Mouse (Mus musculus) right cerebral cortex, adult 2 months (tissue): ENCODE data around the gene Secisbp2.
"Not testable (repeated sequence)": the region's sequence is repeated elsewhere in the genome, so short reads cannot be mapped to it uniquely, and the experiment has no call there.

Experiments used
- DNase-seq, 2 experiments: peaks; one replicate each; pipeline ENCODE4 v3.0.0; 2021 to 2022; ENCODE audit warnings: low spot score in 2 of 2

The Secisbp2 gene

DNA sequence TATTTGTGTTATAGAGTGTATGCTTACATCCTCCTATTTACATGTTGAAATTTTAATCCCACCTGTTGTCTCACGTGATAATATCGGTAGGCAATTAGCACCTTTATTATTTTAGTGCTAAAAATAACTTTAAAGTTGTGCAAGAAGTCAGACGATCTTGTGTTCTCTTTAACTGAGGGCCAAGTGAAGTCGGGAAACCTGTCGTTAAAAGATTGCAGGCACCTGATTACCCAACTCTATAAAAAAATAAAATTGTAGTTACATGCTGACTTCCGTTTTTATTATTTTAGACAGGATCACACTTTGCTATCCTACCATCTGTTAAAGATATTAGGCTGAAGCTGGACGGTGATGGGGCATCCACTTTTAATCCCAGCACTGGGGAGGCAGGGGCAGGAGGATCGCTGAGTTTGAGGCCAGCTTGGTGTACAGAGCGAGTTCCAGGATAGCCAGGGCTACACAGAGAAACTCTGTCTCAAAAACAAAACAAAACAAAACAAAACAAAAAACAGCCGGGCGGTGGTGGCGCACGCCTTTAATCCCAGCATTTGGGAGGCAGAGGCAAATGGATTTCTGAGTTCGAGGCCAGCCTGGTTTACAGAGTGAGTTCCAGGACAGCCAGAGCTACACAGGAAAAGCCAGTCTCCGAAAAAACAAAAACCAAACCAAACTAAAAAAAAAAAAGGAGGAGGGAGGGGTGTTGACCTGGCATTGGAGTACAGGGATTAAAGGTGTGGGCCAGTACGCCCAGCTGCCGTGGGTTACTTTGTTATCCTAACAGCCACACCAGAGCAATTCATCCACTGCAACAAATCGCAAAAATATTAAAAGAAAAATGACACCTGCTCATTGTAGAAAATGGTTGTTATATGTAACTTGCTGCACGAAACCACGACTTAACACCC, 7.3 kb upstream of the Secisbp2 start:
- no peak for DNase-seq

DNA sequence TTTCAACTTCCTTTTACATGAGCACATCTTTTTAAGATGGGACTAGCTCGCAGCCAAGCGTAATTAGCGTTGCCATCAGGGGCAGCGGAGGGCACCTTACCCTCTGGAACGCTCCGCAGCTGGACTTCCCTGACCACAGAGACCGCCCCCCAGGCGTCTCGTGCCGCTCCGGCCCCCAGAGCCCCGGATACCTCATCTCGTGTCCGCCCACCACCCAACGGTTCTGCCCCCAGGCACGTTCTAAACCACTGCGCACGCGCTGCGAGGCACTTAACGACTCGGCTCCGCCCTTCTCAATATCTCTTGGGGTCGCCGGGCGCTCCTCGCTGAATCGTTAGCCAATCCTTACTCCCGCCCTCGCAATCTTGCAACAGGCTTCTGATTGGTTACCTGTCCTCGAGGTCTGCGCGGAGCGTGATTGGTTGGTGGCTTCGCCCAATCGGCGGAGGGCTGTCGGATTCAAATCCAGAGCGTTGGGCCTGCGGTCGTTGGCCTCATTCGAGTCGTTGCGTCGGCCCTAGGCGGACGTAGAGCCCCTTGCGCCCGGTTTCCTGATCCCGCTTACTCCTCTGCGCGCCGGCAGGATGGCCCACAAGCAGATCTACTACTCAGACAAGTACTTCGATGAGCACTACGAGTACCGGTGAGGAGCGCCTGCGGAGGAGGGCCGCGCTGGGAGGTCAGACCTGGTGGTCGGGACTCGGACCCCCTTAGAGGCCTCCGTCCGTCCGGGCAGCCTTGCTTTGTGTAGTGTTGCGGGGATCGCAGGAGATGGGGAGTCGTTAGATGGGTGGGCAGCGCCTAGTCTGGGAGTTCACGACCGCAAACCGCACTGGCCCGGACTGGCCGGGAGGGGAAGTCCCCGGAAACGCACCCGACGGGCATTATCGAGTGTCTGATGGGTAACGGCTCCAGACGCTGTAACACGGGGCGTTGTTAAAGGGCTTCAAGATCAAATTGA, 6.4 kb upstream of the Secisbp2 start, which contains the start of gene Cks2:
Cks2 (plus strand) TSS at position 404 of the 961 bp plus-strand sequence.
- peak; percentile 99 for DNase-seq

DNA sequence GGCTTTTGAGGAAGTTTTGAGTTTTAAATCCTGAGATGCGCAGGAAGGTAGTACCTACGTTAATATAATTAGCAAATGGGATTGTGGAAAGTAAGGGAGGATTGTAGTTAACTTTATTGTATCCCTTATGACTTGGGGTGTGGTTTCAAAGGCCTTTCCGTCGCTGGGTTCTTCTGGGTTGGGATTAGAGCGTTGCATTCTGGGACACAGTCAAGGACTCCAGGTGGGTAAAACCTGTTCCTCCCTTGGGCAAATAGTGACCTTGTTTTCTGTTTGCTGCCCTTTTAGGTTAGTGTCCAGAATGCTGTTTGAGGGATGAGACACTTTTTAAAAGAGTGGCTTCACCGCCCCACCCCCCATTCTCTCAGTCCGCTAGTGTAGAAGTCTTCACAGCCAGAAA, 5.6 kb upstream of the Secisbp2 start:
- no peak for DNase-seq

DNA sequence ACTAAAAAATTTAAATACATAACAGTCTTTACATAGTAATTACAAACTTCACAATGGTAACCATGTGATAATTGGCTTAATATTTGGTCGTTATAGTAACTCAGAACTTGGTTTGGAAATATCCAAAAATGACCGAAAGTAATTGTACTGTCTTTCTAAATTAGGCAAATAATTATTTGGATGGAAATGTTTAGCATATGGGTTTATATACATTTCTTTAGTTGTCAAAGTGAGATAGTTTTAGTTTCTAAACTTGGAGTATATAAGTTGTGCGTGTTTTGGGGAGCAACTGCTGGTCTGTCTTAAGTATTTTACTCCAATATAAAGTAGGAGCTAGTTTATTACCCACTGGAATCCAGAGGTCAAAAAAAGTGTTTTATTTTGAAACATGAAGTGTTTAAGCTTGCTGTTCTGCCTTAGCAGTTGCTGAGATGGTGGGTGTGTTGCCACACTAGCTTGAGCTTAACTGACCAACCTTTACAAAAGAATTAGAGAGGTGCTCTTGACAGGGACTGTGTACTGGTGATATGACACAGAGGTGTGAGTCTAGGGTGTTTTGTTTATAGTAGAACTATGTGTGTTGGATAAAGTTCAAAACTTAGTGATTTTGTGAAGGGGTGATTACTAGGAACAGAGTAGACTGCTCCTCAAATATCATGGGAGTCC, 5.0 kb upstream of the Secisbp2 start:
- no peak for DNase-seq

DNA sequence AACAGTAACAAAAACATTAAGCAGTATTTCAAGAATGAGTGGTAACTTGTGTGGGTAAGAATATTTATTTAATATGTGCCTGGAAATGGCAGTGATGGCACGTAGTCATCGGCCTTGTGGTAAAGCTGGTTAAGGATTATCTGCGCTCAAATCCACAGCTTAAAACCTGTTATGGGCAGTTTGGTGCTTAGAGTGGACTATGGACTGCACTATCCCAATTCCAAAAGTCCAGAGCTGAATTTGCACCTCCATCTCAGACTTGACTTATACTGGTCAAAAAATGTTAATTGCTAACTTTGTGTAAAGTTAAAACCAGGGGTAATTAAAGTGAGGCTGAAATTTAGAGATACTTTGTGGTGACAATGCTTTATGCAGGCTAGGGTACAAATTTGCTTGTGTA, 3.7 kb upstream of the Secisbp2 start:
- no peak for DNase-seq

DNA sequence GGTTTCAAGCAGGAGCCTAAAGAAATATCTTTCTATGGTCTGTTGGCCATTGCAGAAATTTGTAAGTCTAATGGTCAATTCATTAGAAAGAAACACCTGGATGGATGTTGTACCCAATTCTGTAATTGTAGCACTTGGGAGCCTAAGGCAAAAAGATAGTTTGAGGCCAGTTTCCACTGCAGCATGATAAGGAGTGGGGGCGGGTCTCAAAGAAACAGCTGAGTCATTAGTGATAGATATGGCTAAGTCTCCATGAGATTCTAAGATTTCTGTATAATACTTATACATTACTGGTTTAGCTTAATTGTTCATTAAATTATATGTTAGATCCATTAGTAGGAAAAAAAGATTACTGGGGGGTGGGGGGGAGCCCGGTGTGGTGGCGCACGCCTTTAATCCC, 3.3 kb upstream of the Secisbp2 start:
- DNase-seq: no peak

DNA sequence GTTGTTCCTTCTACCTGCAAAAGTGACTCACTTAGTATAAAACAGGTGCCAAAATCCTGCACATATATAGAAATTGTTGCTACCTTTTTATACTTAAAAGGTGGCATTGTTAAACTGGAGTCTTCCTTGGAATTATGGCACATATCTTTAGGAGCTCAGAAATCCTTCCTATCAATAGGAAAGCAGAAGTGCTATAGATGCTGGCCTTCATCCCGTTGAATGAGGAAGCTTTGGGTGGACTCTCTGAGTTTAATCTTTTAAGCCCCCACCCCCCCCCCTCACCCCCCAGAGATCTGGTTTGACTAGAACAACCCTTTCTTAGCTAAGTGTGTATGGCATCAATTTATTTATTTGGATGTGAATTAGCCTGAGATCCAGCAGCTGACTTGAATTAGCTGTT, 1.8 kb upstream of the Secisbp2 start:
- DNase-seq: no peak

DNA sequence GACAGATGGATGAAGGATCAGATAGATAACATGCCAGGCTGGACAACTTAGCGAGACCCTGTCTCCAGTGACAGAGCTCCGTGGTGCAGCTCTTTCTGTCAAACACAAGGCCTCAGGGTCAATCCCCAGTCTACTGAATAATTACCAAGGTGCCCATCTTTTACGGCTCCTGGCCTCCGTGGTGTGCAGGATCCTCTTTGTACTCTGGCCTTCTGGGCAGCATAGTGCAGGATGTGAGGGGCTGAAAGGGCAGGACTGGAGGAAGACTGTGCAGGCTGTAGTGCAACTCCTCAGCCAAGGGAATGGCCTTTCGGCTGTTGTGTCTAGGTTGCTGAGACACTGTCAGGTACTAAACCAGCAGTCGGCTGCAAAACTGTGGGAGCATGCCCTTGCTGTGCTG, 1.7 kb downstream of the Secisbp2 start:
- no peak for DNase-seq

DNA sequence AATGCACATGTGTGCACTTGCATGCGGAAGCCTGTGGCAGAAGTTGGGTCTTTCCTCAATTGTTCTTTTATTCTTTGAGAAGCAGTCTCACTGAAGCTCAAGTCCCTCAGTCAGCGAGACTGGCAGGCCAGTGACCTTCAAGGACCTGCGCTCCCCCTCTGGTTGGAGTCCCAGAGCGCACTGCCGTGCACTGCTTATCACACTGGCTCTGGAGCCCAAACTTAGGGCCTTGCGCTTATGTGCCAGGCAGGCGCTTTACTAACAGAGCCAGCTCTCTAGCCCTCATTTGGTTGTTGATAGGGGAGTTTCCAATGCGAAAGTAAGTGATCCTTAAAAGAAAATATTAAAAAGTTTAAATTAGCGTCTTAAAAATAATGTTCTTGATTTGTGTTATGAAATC, 2.5 kb downstream of the Secisbp2 start:
- no peak for DNase-seq

DNA sequence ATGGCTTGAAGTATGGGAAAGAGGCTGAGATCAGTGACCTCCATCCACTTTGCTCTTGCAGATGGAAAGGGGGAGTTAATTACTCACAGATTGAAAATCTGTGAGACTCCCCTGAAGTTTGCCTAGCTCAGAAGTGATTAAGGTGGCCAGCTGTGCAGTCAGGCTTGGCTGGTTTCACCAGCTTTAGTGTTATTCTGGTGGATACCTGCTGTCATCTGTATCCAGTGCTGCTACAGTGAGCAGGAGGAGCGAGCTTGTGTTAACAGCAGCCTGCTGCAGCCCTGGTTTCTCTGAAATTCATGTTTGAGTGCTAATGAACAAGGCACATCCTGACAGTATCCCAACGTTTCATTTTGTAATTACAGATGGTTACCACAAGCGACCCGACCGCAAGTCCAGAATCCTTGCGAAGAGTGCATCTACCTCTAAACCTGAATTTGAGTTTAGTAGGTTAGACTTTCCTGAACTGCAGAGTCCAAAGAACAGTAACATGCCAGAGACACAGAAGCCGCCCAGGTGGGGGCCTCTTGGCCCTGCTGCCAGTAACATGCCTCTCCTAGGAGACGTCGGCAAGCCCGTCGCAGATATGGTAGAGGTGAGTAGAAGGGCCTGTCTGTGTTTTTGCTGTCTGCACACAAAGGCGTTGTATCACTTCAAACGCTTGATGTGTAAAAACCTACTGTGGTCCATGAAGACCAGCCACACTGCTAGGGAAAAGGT, 5.2 kb downstream of the Secisbp2 start:
- no peak for DNase-seq

DNA sequence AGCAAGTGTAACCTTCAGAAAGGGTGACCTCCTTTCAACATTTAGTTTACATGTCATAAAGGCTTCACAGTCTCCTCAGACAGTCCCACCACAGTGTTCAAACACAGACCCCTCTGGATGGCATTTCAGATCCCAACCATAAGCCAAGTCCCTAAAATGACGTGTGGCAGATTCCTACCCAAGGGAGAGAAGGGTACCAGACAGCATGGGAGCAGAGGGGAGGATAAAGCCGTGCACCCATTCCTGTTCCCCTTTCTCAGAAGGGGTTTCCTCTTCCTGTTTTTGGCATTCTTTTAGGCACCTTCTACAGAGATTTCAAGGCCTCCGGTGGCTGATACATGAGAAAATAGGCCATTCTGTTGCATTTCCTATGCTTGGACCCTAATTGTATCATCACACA, 6.6 kb downstream of the Secisbp2 start:
- no peak for DNase-seq

DNA sequence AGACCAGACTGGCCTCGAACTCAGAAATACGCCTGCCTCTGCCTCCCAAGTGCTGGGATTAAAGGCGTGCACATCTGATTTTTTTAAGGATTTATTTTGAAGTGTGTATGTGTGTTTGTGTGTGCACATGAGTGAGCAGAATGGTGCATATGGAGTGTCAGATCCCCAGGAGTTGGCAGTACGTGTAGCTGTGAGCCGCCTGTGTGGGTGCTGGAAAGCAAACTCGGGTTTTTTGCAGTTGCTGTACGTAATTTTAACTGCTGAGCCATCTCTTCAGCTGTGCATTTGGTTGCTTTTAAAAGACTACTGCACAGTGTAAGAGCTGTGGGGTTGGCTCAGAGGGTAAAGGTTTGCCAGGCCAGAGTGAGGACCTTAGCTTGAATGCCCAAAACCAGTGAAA, 8.1 kb downstream of the Secisbp2 start:
- DNase-seq: no peak

DNA sequence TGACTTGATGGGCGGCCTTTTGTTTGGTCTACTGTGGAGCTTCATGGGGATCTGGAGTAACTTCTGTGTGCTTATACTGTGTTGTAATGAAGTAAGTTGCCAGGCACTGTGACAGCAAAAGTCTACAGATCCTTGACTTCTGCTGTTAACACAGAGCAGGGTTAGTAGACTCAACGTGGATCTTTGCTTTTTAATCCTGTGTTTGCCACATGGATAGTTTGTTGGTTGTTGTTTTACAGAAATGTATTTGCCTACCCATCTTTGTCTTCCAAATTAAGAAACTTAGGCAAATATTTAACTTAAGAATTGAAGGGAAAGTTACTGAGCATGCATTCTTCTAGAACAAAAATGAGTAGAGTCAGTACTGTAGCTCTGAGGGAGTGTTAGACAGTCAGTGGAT, 12.1 kb downstream of the Secisbp2 start:
- DNase-seq: no peak

DNA sequence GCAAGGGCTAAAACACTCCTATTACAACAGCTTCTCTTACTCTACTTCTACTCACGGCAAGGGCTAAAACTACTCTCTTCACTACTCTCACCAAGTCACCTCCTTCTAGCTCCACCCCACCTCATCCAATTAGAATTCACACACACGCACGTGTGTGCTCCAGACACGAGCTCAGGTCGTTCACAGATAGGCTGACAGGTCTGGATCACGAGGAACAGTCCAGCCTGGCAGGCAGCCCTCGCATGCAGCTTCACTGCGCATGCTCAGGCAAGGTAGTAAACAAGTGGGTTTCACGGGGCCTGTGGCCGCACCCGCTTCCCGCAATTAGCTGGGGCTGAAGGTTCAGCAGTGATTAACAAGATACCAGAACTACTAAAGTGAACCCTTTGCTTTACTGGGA, 16.7 kb downstream of the Secisbp2 start:
- not testable (repeated sequence) for DNase-seq

DNA sequence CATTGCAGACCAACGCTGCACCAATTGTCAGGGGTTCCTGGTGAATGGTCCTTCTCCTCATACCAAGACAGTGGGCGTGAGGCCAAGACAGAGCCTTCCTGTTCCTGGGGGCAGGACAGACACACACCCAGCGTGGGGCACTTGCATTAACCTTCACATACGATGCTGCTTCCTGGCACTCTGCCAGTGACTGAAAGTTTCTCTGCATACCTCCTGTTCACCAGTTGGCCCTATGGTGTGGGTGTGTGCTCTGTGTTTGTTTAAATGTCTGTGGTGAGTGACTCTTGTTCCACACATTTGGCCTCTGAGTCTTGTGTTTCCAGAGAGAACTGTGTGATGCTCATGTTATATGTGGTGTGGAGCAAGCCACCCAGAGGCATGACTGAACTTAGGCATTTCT, 25.1 kb downstream of the Secisbp2 start:
- no peak for DNase-seq

DNA sequence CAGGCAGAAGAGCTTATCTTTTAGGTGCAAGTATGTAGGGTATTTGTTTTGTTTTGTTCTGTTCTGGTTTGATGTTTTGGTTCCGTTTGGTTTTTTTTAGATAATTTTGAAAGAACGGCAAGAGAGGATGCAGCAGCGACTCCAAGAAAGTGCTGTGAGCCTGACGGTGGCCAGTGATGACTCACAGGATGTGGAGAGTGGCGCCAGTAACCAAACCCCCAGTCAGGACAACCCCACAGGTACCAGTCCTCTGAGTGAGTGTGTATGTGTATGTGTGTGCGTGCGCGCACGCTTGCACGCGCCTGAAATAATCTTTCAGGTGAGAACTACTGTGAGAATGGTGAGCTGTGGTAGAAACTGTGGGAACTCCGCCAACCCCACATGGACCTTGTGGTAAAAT, 25.5 kb downstream of the Secisbp2 start:
- DNase-seq: no peak

DNA sequence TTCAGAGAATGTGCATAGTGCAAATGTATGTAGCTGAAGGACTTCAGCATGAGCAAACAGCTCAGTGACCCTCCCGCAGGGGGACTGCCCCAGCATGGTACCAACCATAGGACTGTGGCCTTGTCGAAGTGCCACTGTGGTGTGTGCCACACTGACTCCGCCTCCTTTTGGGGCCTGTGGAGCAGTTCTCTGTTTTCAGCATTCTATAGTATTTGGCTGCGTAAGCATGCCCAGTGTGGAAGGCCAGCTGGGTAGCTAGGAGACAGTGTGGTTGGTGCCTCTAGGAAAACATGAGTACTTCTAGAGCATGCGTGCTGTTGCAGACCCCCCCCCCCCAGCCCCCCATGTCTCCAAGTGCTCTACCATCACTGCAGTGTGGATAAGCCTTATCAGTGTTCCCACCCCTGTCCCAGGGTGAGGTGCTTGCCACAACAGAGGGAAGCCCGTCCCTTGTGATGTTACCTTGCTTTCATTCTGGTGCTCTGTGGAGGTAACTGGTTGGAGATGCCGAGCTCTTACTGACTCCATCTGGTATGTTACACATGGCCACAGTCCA, 26.2 kb downstream of the Secisbp2 start:
- DNase-seq: no peak

DNA sequence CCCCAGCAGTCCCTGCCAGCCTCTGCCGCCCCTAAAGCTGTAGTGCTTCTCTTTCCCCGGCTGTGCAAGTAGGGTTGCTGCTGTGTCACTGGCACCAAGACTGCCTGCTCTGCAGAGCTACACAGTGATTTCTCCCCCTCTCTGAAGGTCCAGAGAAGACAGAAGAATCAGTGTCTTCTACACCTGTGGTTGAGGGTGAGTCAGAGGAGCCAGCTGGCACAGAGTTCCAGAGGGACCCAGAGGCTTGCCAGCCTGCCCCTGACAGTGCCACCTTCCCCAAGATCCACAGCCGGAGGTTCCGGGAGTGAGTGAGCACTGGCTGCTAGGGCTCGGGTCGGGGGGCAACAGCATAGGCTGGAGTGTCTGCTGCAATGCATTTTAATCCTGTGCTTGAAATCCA, 27.2 kb downstream of the Secisbp2 start:
- DNase-seq: no peak

DNA sequence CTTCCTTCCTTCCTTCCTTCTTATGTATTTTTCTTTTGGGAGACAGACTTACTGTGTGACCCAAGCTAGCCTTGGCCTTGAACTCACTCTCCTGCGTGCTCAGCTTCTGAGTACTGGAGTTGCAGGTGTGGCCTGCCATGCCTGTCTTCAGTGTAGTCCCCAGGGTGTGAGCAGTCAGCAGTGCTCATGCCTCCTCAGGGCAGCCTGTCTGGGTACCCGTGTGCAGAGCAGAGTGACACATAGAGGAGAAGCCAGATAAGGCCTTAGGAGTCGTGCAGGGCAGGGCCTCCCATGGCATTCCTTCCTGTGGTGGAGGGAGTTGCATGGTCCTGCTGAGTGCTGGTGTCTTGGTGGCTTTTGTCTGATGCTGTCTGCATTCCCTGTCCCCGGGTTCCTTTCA, 27.8 kb downstream of the Secisbp2 start:
- DNase-seq: no peak

DNA sequence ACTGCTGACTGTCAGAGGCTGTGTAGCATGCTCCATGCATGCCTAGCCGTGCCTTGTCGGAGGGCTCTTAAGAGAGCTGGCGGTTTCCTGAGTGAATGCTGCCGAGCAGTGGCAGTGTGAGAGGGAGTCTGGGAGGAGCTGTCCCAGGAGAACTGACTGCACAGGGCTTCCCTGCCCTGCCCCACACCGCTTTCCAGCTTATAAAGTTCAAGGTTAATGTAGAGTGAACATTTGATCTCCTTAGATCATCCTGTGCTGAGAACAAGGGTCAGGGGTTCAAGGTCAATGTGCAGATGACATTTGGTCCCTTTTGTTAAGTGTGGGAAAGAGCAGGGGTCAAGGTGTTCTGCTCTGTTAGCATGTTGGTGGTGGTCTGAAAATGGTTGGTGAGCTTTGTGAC, 29.6 kb downstream of the Secisbp2 start:
- no peak for DNase-seq

DNA sequence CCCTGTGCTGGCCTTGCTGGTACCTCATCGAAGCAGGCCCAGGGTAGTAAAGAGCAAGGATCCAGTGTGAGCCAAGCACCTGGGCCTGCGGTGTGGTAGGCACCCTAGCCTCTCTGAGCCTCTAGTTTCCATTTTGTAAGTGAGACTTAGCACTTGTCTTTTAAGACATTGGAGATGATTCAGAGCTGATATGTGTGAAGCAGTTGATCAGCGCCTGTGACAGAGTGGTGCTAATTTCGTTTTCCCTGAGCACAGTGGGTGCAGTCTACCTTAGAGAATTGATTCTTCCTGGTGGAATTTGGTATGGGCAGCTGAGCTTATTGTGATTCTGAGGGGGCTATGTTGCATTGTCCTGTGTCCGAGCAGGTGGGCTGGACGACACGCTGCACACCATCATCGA, 30.1 kb downstream of the Secisbp2 start:
- no peak for DNase-seq
